Comparison of ENCODE assay signal across 27 mouse cellular contexts in genomic region chr1:157061800-157062444, GRCm38 (mm10). TPM values are rescaled to one million over a fixed set of nuclear protein-coding genes. Genes with fewer than 3 reads are reported as not detected.
A peak's percentile ranks its signal among the peaks of the same experiment; 100 is the strongest.
DNase-seq lines count a peak whose midpoint lies in the region; ATAC-seq and TF ChIP-seq lines count a peak whose summit lies in the region.
"Had no signal": no experiment of that assay in that cellular context is flagged by ENCODE, and none has a peak within 500 bp of the region (broad histone marks: within the 10 kb centered on the region; RNA-seq: fewer than 3 reads in every experiment).

No protein-coding gene starts in this region.

- no peak for TF ChIP-seq RAD21 in CH12.LX (IDR thresholded peaks at IDR 0.05; ENCODE audit: low read depth, low read length)

- no peaks in the 10 kb centered on the region for H3K27me3 ChIP-seq in heart, embryonic 16.5 days (ENCODE audit: control insufficient read depth, insufficient read depth, low read length)
- no peaks in the 10 kb centered on the region for H3K27me3 ChIP-seq in heart, embryonic 11.5 days (ENCODE audit: control insufficient read depth, insufficient read depth, low read length)
- H3K27me3 ChIP-seq in CH12.LX (replicated peaks): no peaks in the 10 kb centered on the region
- no peaks in the 10 kb centered on the region for H3K27me3 ChIP-seq in stomach, embryonic 15.5 days (replicated peaks)
- H3K27me3 ChIP-seq in hindbrain, postnatal 0 days (ENCODE audit: insufficient read depth, low read length): no peaks in the 10 kb centered on the region
- H3K27me3 ChIP-seq: embryonic facial prominence, embryonic 12.5 days; forebrain, embryonic 15.5 days; midbrain, embryonic 13.5 days; neural tube, embryonic 15.5 days had no signal

- no peak for TF ChIP-seq EP300 in CH12.LX (IDR thresholded peaks at IDR 0.05; ENCODE audit: low read length)

- H3K4me3 ChIP-seq in heart, embryonic 16.5 days (ENCODE audit: low read length): no peak overlapping the region
- H3K4me3 ChIP-seq in heart, embryonic 11.5 days (ENCODE audit: low read depth, low read length): no peak overlapping the region
- no peak overlapping the region for H3K4me3 ChIP-seq in CH12.LX (replicated peaks in 1 of 3; ENCODE audit: low read depth in 2 of 3, low read length in 2 of 3, poor library complexity in 1 of 3)
- H3K4me3 ChIP-seq in stomach, embryonic 15.5 days (replicated peaks): no peak overlapping the region
- no peak overlapping the region for H3K4me3 ChIP-seq in hindbrain, postnatal 0 days (ENCODE audit: low read length)
- H3K4me3 ChIP-seq: embryonic facial prominence, embryonic 12.5 days; forebrain, embryonic 15.5 days; midbrain, embryonic 13.5 days; neural tube, embryonic 15.5 days had no signal

- ATAC-seq in heart, embryonic 16.5 days (replicated peaks; ENCODE audit: extremely low read depth, insufficient read depth, low FRiP score): no peak
- no peak for ATAC-seq in heart, embryonic 11.5 days (replicated peaks; ENCODE audit: insufficient number of reproducible peaks, low FRiP score, low TSS enrichment)
- peak; percentile 95 for ATAC-seq in granulocyte monocyte progenitor cell, adult 5-6 weeks (replicated peaks; ENCODE audit: poor library complexity, severe bottlenecking)
- ATAC-seq in stomach, embryonic 15.5 days (ENCODE audit: insufficient read depth, low FRiP score, low read depth): peak; percentile 78
- no peak for ATAC-seq in hindbrain, postnatal 0 days
- ATAC-seq: forebrain, embryonic 15.5 days; midbrain, embryonic 13.5 days had no signal

- no peak overlapping the region for H3K4me2 ChIP-seq in heart, embryonic 16.5 days (ENCODE audit: low read depth, low read length)
- H3K4me2 ChIP-seq in heart, embryonic 11.5 days: no peak overlapping the region
- H3K4me2 ChIP-seq in CH12.LX (ENCODE audit: insufficient read depth, low read depth, poor library complexity, severe bottlenecking): no peak overlapping the region
- no peak overlapping the region for H3K4me2 ChIP-seq in stomach, embryonic 15.5 days
- H3K4me2 ChIP-seq in hindbrain, postnatal 0 days (ENCODE audit: low read depth, low read length): no peak overlapping the region
- H3K4me2 ChIP-seq: embryonic facial prominence, embryonic 12.5 days; forebrain, embryonic 15.5 days; liver, embryonic 11.5 days; midbrain, embryonic 13.5 days; neural tube, embryonic 15.5 days had no signal

- 0 out of 2 replicates have a peak, but pooled peaks cover 2% of the 10 kb centered on the region for H3K9me3 ChIP-seq in heart, embryonic 16.5 days (replicated peaks; ENCODE audit: control insufficient read depth, low read length)
- no peaks in the 10 kb centered on the region for H3K9me3 ChIP-seq in heart, embryonic 11.5 days (replicated peaks; ENCODE audit: control insufficient read depth, low read length)
- H3K9me3 ChIP-seq in CH12.LX (replicated peaks; ENCODE audit: low read length): no peaks in the 10 kb centered on the region
- no peaks in the 10 kb centered on the region for H3K9me3 ChIP-seq in stomach, embryonic 15.5 days
- H3K9me3 ChIP-seq in hindbrain, postnatal 0 days (ENCODE audit: low read length): no peaks in the 10 kb centered on the region
- H3K9me3 ChIP-seq: embryonic facial prominence, embryonic 12.5 days; forebrain, embryonic 15.5 days; midbrain, embryonic 13.5 days; neural tube, embryonic 15.5 days had no signal

- H3K4me1 ChIP-seq in heart, embryonic 16.5 days (ENCODE audit: control insufficient read depth, insufficient read depth, low read length): peaks cover 33% of the 10 kb centered on the region
- H3K4me1 ChIP-seq in heart, embryonic 11.5 days (ENCODE audit: control insufficient read depth, insufficient read depth, low read length): peaks cover 6% of the 10 kb centered on the region; the same call in 1 of the 2 replicates
- H3K4me1 ChIP-seq in CH12.LX (ENCODE audit: control insufficient read depth in 1 of 2, insufficient read depth in 2 of 2): peaks cover 27 to 41% of the 10 kb centered on the region in 2 experiments
- H3K4me1 ChIP-seq in stomach, embryonic 15.5 days: no peaks in the 10 kb centered on the region
- H3K4me1 ChIP-seq in hindbrain, postnatal 0 days (ENCODE audit: insufficient read depth, low read length): peaks cover 9% of the 10 kb centered on the region; the same call in 1 of the 2 replicates

- peak overlapping the region; percentile 48 for H3K27ac ChIP-seq in heart, embryonic 16.5 days (ENCODE audit: low read length)
- H3K27ac ChIP-seq in heart, embryonic 11.5 days (ENCODE audit: low read depth, low read length): no peak overlapping the region
- peak overlapping the region; percentile 56; the same call in 1 of the 2 replicates for H3K27ac ChIP-seq in CH12.LX (ENCODE audit: insufficient read depth, low read depth)
- no peak overlapping the region for H3K27ac ChIP-seq in stomach, embryonic 15.5 days
- H3K27ac ChIP-seq in hindbrain, postnatal 0 days: no peak overlapping the region
- H3K27ac ChIP-seq: embryonic facial prominence, embryonic 12.5 days; forebrain, embryonic 15.5 days; midbrain, embryonic 13.5 days; neural tube, embryonic 15.5 days had no signal

- no peak for DNase-seq in CH12.LX (ENCODE audit: extremely low read depth)
- DNase-seq in cerebellum, adult 11-12 months: no peak
- no peak for DNase-seq in hindbrain, postnatal 0 days (ENCODE audit: low spot score)
- DNase-seq in left cerebral cortex, postnatal 25 days (ENCODE audit: low spot score in 2 of 2): no peak
- DNase-seq: cerebellum, adult 8-10 months; gastrocnemius, postnatal 25 days; kidney, postnatal 4 days; lung, adult 18-20 months; right cerebral cortex, postnatal 25 days had no signal

- H3K36me3 ChIP-seq in heart, embryonic 16.5 days (ENCODE audit: control insufficient read depth, insufficient read depth): no peaks in the 10 kb centered on the region
- H3K36me3 ChIP-seq in heart, embryonic 11.5 days (ENCODE audit: control insufficient read depth, insufficient read depth, low read length): no peaks in the 10 kb centered on the region
- H3K36me3 ChIP-seq in CH12.LX (replicated peaks in 1 of 2; ENCODE audit: control insufficient read depth in 1 of 2, insufficient read depth in 1 of 2, low read length in 1 of 2): peaks cover 0 to under 1% of the 10 kb centered on the region in 2 experiments
- H3K36me3 ChIP-seq in stomach, embryonic 15.5 days: no peaks in the 10 kb centered on the region
- H3K36me3 ChIP-seq in hindbrain, postnatal 0 days (ENCODE audit: insufficient read depth, low read length): no peaks in the 10 kb centered on the region
- H3K36me3 ChIP-seq: embryonic facial prominence, embryonic 12.5 days; forebrain, embryonic 15.5 days; midbrain, embryonic 13.5 days; neural tube, embryonic 15.5 days had no signal

- no peaks in the 10 kb centered on the region for H3K79me2 ChIP-seq in CH12.LX (replicated peaks; ENCODE audit: control insufficient read depth, extremely low read depth, insufficient read depth, poor library complexity, severe bottlenecking)

- TF ChIP-seq POLR2A in CH12.LX (IDR thresholded peaks at IDR 0.05; ENCODE audit: low read depth, low read length): no peak

- H3K9ac ChIP-seq in heart, embryonic 16.5 days (ENCODE audit: low read length): no peak overlapping the region
- H3K9ac ChIP-seq in heart, embryonic 11.5 days (ENCODE audit: low read depth, low read length): no peak overlapping the region
- H3K9ac ChIP-seq in CH12.LX (ENCODE audit: insufficient read depth, low read depth): no peak overlapping the region
- H3K9ac ChIP-seq in stomach, embryonic 15.5 days: no peak overlapping the region
- no peak overlapping the region for H3K9ac ChIP-seq in hindbrain, postnatal 0 days (replicated peaks; ENCODE audit: low read length)
- H3K9ac ChIP-seq: embryonic facial prominence, embryonic 12.5 days; forebrain, embryonic 15.5 days; midbrain, embryonic 13.5 days; neural tube, embryonic 15.5 days had no signal

- dilution Hi-C loops in CH12.LX (cut with MboI; ENCODE audit: extremely low pct_ligation_motif_present, extremely low pct_unique_long_range_greater_than_20kb, low sequenced_read_pairs): no loop called here

- TF ChIP-seq CTCF in CH12.LX (conservative IDR thresholded peaks at IDR 0.05 in 1 of 2, IDR thresholded peaks at IDR 0.05 in 1 of 2; ENCODE audit: low read depth in 2 of 2, low read length in 2 of 2): no peak
- no peak for TF ChIP-seq CTCF in hindbrain, postnatal 0 days (IDR thresholded peaks at IDR 0.05; ENCODE audit: low read depth)

- WGBS in heart, embryonic 16.5 days: 85% methylated on average over 10 of the region's 10 CpGs
- WGBS in heart, embryonic 11.5 days (ENCODE audit: insufficient replicate concordance): 85% methylated on average over 10 of the region's 10 CpGs
- 79% methylated on average over 10 of the region's 10 CpGs for WGBS in stomach, embryonic 15.5 days
- WGBS in hindbrain, postnatal 0 days: 90% methylated on average over 10 of the region's 10 CpGs

- intact Hi-C loops in left cerebral cortex, postnatal 25 days (cut with DNase I): no loop called here

- in situ Hi-C loops in CH12.LX (cut with MboI; ENCODE audit: low pct_ligation_motif_present, low pct_unique_long_range_greater_than_20kb, low sequenced_read_pairs): no loop called here

TF ChIP-seq in CH12.LX, 34 proteins besides CTCF, POLR2A, EP300 and RAD21 (continues in another document):
- TF ChIP-seq BHLHE40 (IDR thresholded peaks at IDR 0.05; ENCODE audit: low read depth, low read length): no peak
- no peak for TF ChIP-seq KAT2A (IDR thresholded peaks at IDR 0.05; ENCODE audit: insufficient replicate concordance, low read length)
- TF ChIP-seq JUND (conservative IDR thresholded peaks at IDR 0.05; ENCODE audit: low read depth, low read length): no peak
- TF ChIP-seq ZC3H11A (IDR thresholded peaks at IDR 0.05; ENCODE audit: low read depth, low read length): no peak
- TF ChIP-seq ELF1 (IDR thresholded peaks at IDR 0.05; ENCODE audit: low read depth, low read length): no peak
- TF ChIP-seq GABPA (IDR thresholded peaks at IDR 0.05; ENCODE audit: insufficient replicate concordance, low read depth, low read length): no peak
- no peak for TF ChIP-seq NRF1 (IDR thresholded peaks at IDR 0.05; ENCODE audit: low read depth, low read length)
- TF ChIP-seq ZNF384 (IDR thresholded peaks at IDR 0.05; ENCODE audit: low read depth, low read length): no peak
- TF ChIP-seq IRF4 (IDR thresholded peaks at IDR 0.05; ENCODE audit: low read depth, low read length): no peak

RNA-seq across cellular contexts. Expression of gene Tex35, which starts 46.6 kb away (rescaled TPM):
- not detected in 2 replicates for polyA plus RNA-seq in heart, embryonic 16.5 days (2015; fragmentation: Nextera tagmentation; extraction: Ambion mirVana)
- polyA plus RNA-seq in heart, embryonic 11.5 days (2014; fragmentation: Nextera tagmentation; extraction: Ambion mirVana): not detected in 2 replicates
- total RNA-seq in CH12.LX (2012; rRNA removed): 0.55 and 1.3 TPM in 2 replicates
- 0.87 and 1.2 TPM in 2 replicates for total RNA-seq in CH12.LX (2014; rRNA removed)
- 2.9 and 3.3 TPM in 2 replicates for polyA plus RNA-seq in CH12.LX (2012; ENCODE audit: insufficient read length, low read depth)
- total RNA-seq in granulocyte monocyte progenitor cell, adult 5-6 weeks (2014; fragmentation: Nextera tagmentation): not detected in 2 replicates
- total RNA-seq in granulocyte monocyte progenitor cell, adult 5-6 weeks (2017): not detected in 2 replicates
- not detected in 2 replicates for polyA plus RNA-seq in stomach, embryonic 15.5 days (2015; fragmentation: Nextera tagmentation; extraction: Ambion mirVana)
- total RNA-seq in hindbrain, postnatal 0 days (2014; rRNA removed): not detected in 2 replicates
- not detected in 2 replicates for polyA plus RNA-seq in hindbrain, postnatal 0 days (2015; fragmentation: Nextera tagmentation; extraction: Ambion mirVana)
- total RNA-seq in left cerebral cortex, postnatal 25 days (2021): not detected
- total RNA-seq: adrenal gland, postnatal 36 days; gastrocnemius, postnatal 25 days; heart, adult 8-10 months; layer of hippocampus, postnatal 10 days; left cerebral cortex, adult 8-10 months had no signal
- polyA plus RNA-seq: cortical plate, adult 2 months; embryonic facial prominence, embryonic 12.5 days; forebrain, embryonic 15.5 days; hindbrain, embryonic 11.5 days; kidney, embryonic 14.5 days; limb, embryonic 11.5 days; liver, embryonic 11.5 days; midbrain, embryonic 13.5 days; neural tube, embryonic 15.5 days; spleen, adult 2 months had no signal

Comparison
In these comparisons a context has a peak if more than half of its experiments do, and no peak if none do; other contexts are left out.
1. H3K27ac ChIP-seq: peak in heart, embryonic 16.5 days (single experiment) and CH12.LX (single experiment); none in heart, embryonic 11.5 days (single experiment), stomach, embryonic 15.5 days (single experiment) and hindbrain, postnatal 0 days (single experiment).
2. ATAC-seq: peak in granulocyte monocyte progenitor cell, adult 5-6 weeks (single experiment) and stomach, embryonic 15.5 days (single experiment); none in heart, embryonic 16.5 days (single experiment), heart, embryonic 11.5 days (single experiment) and hindbrain, postnatal 0 days (single experiment).